Mouse (Mus musculus): ENCODE results near the gene Dnm3. TPM values are rescaled to one million over a fixed set of nuclear protein-coding genes. Genes with fewer than 3 reads are reported as not detected.

Gene Dnm3
- polyA plus RNA-seq, 1 experiment from 2014 or later, result 71.6 TPM

GRCm38 (mm10) chr1:162202465-162203348 is 275.1 kb downstream of the Dnm3 start:
- 42% methylated on average over 12 of the region's 12 CpGs for WGBS
- Histone ChIP-seq H3K4me3 (replicated peaks; ENCODE audit: low read length) (no peak overlapping the region), H3K9ac (no peak overlapping the region), H3K36me3 (replicated peaks; ENCODE audit: control insufficient read depth, insufficient read depth) (no peaks in the 10 kb centered on the region), H3K9me3 (ENCODE audit: control insufficient read depth, low read length) (no peaks in the 10 kb centered on the region), H3K27me3 (ENCODE audit: control insufficient read depth, insufficient read depth, low read length) (peaks cover 5% of the 10 kb centered on the region; the same call in 1 of the 2 replicates), H3K4me2 (replicated peaks) (0 out of 2 replicates have a peak overlapping the region, but pooled peaks have one; percentile 12), H3K4me1 (replicated peaks; ENCODE audit: control insufficient read depth, insufficient read depth, low read length) (no peaks in the 10 kb centered on the region), H3K27ac (0 out of 2 replicates have a peak overlapping the region, but pooled peaks have one; percentile 7)
- peak; percentile 70; the same call in 1 of the 2 replicates for ATAC-seq (ENCODE audit: low FRiP score)
- DNase-seq (ENCODE audit: low spot score), result no peak

- Histone ChIP-seq H3K4me1 (replicated peaks; ENCODE audit: control insufficient read depth, insufficient read depth, low read length) (peaks cover 5% of the 10 kb centered on the region; the same call in 1 of the 2 replicates), H3K27ac (no peak overlapping the region), H3K9me3 (ENCODE audit: control insufficient read depth, low read length) (no peaks in the 10 kb centered on the region), H3K4me2 (replicated peaks) (no peak overlapping the region), H3K27me3 (ENCODE audit: control insufficient read depth, insufficient read depth, low read length) (0 out of 2 replicates have a peak, but pooled peaks cover 5% of the 10 kb centered on the region), H3K9ac (no peak overlapping the region), H3K4me3 (replicated peaks; ENCODE audit: low read length) (no peak overlapping the region), H3K36me3 (replicated peaks; ENCODE audit: control insufficient read depth, insufficient read depth) (no peaks in the 10 kb centered on the region)
- 92% methylated on average over 6 of the region's 6 CpGs for WGBS
- ATAC-seq (ENCODE audit: low FRiP score), result no peak
- DNase-seq (ENCODE audit: low spot score), result no peak
Measured at GRCm38 (mm10) chr1:162200446-162200845, 277.4 kb downstream of the Dnm3 start.

GRCm38 (mm10) chr1:162196812-162197680 is 280.8 kb downstream of the Dnm3 start:
- WGBS, result 47% methylated on average over 9 of the region's 9 CpGs
- Histone ChIP-seq H3K4me2 (replicated peaks) (no peak overlapping the region), H3K4me3 (replicated peaks; ENCODE audit: low read length) (no peak overlapping the region), H3K36me3 (replicated peaks; ENCODE audit: control insufficient read depth, insufficient read depth) (no peaks in the 10 kb centered on the region), H3K27me3 (ENCODE audit: control insufficient read depth, insufficient read depth, low read length) (0 out of 2 replicates have a peak, but pooled peaks cover 5% of the 10 kb centered on the region), H3K4me1 (replicated peaks; ENCODE audit: control insufficient read depth, insufficient read depth, low read length) (peaks cover 5% of the 10 kb centered on the region; the same call in 1 of the 2 replicates), H3K27ac (no peak overlapping the region), H3K9ac (no peak overlapping the region), H3K9me3 (ENCODE audit: control insufficient read depth, low read length) (no peaks in the 10 kb centered on the region)
- DNase-seq (ENCODE audit: low spot score), result peak; percentile 67
- ATAC-seq (ENCODE audit: low FRiP score), result peak; percentile 81

- Histone ChIP-seq H3K9me3 (ENCODE audit: control insufficient read depth, low read length) (no peaks in the 10 kb centered on the region), H3K4me2 (replicated peaks) (no peak overlapping the region), H3K4me1 (replicated peaks; ENCODE audit: control insufficient read depth, insufficient read depth, low read length) (peaks cover 19% of the 10 kb centered on the region), H3K36me3 (replicated peaks; ENCODE audit: control insufficient read depth, insufficient read depth) (no peaks in the 10 kb centered on the region), H3K27me3 (ENCODE audit: control insufficient read depth, insufficient read depth, low read length) (no peaks in the 10 kb centered on the region), H3K4me3 (replicated peaks; ENCODE audit: low read length) (no peak overlapping the region), H3K27ac (no peak overlapping the region), H3K9ac (no peak overlapping the region)
- ATAC-seq (ENCODE audit: low FRiP score) (no peak), DNase-seq (ENCODE audit: low spot score) (no peak)
- 92% methylated on average over 4 of the region's 4 CpGs for WGBS
Measured at GRCm38 (mm10) chr1:162188744-162189143, 289.1 kb downstream of the Dnm3 start.

- no peak overlapping the region for H3K4me2 ChIP-seq (replicated peaks)
- no peak overlapping the region for H3K9ac ChIP-seq
- ATAC-seq (ENCODE audit: low FRiP score) (0 out of 2 replicates have a peak, but pooled peaks have one; percentile 22), DNase-seq (ENCODE audit: low spot score) (no peak)
- no peaks in the 10 kb centered on the region for H3K9me3 ChIP-seq (ENCODE audit: control insufficient read depth, low read length)
- 53% methylated on average over 8 of the region's 8 CpGs for WGBS
- peak overlapping the region; percentile 62 for H3K27ac ChIP-seq
- H3K4me3 ChIP-seq (replicated peaks; ENCODE audit: low read length), result no peak overlapping the region
- H3K36me3 ChIP-seq (replicated peaks; ENCODE audit: control insufficient read depth, insufficient read depth), result no peaks in the 10 kb centered on the region
- no peaks in the 10 kb centered on the region for H3K27me3 ChIP-seq (ENCODE audit: control insufficient read depth, insufficient read depth, low read length)
- H3K4me1 ChIP-seq (replicated peaks; ENCODE audit: control insufficient read depth, insufficient read depth, low read length), result peaks cover 30% of the 10 kb centered on the region
Measured at GRCm38 (mm10) chr1:162187352-162188120, 290.3 kb downstream of the Dnm3 start.

- H3K27me3 ChIP-seq (ENCODE audit: control insufficient read depth, insufficient read depth, low read length), result no peaks in the 10 kb centered on the region
- no peak for ATAC-seq (ENCODE audit: low FRiP score)
- H3K4me1 ChIP-seq (replicated peaks; ENCODE audit: control insufficient read depth, insufficient read depth, low read length), result peaks cover 30% of the 10 kb centered on the region
- H3K27ac ChIP-seq, result peak overlapping the region; percentile 62
- H3K4me3 ChIP-seq (replicated peaks; ENCODE audit: low read length), result no peak overlapping the region
- H3K4me2 ChIP-seq (replicated peaks), result no peak overlapping the region
- H3K36me3 ChIP-seq (replicated peaks; ENCODE audit: control insufficient read depth, insufficient read depth), result no peaks in the 10 kb centered on the region
- no peak for DNase-seq (ENCODE audit: low spot score)
- no peaks in the 10 kb centered on the region for H3K9me3 ChIP-seq (ENCODE audit: control insufficient read depth, low read length)
- H3K9ac ChIP-seq, result no peak overlapping the region
- 62% methylated on average over 7 of the region's 7 CpGs for WGBS
Measured at GRCm38 (mm10) chr1:162186470-162187351, 291.1 kb downstream of the Dnm3 start.

- no peaks in the 10 kb centered on the region for H3K36me3 ChIP-seq (replicated peaks; ENCODE audit: control insufficient read depth, insufficient read depth)
- ATAC-seq (ENCODE audit: low FRiP score), result 0 out of 2 replicates have a peak, but pooled peaks have one; percentile 32
- no peaks in the 10 kb centered on the region for H3K9me3 ChIP-seq (ENCODE audit: control insufficient read depth, low read length)
- DNase-seq (ENCODE audit: low spot score), result peak; percentile 49
- H3K27me3 ChIP-seq (ENCODE audit: control insufficient read depth, insufficient read depth, low read length), result no peaks in the 10 kb centered on the region
- no peak overlapping the region for H3K4me3 ChIP-seq (replicated peaks; ENCODE audit: low read length)
- no peak overlapping the region for H3K4me2 ChIP-seq (replicated peaks)
- H3K4me1 ChIP-seq (replicated peaks; ENCODE audit: control insufficient read depth, insufficient read depth, low read length), result peaks cover 30% of the 10 kb centered on the region
- 38% methylated on average over 14 of the region's 14 CpGs for WGBS
- H3K27ac ChIP-seq, result peak overlapping the region; percentile 61
- no peak overlapping the region for H3K9ac ChIP-seq
Measured at GRCm38 (mm10) chr1:162184003-162184748, 293.7 kb downstream of the Dnm3 start.
